Mouse (Mus musculus): ENCODE measurements around the gene Fzd7. TPM values are rescaled to one million over a fixed set of nuclear protein-coding genes. Genes with fewer than 3 reads are reported as not detected.

The Fzd7 gene
- total and polyA plus RNA-seq, 2 experiments from 2014 or later, result 1.9 to 13.9 TPM

- Histone ChIP-seq H3K27me3 (ENCODE audit: insufficient read depth, low read length) (peaks cover 5% of the 10 kb centered on the region; the same call in 1 of the 2 replicates), H3K4me1 (ENCODE audit: insufficient read depth) (peaks cover 14% of the 10 kb centered on the region), H3K9me3 (ENCODE audit: low read length) (no peaks in the 10 kb centered on the region), H3K4me3 (ENCODE audit: low read depth, low read length) (0 out of 2 replicates have a peak overlapping the region, but pooled peaks have one; percentile 49), H3K36me3 (ENCODE audit: insufficient read depth) (no peaks in the 10 kb centered on the region), H3K4me2 (ENCODE audit: low read depth) (peak overlapping the region; percentile 95), H3K9ac (no peak overlapping the region), H3K27ac (ENCODE audit: low read depth, low read length) (no peak overlapping the region)
- DNase-seq (no peak), ATAC-seq (no peak)
- 38% methylated on average over 4 of the region's 4 CpGs for WGBS
- no peak for TF ChIP-seq CTCF (IDR thresholded peaks at IDR 0.05; ENCODE audit: low read depth)
Observed at GRCm38 (mm10) chr1:59485803-59486202, 3.6 kb downstream of the Fzd7 start.

DNA sequence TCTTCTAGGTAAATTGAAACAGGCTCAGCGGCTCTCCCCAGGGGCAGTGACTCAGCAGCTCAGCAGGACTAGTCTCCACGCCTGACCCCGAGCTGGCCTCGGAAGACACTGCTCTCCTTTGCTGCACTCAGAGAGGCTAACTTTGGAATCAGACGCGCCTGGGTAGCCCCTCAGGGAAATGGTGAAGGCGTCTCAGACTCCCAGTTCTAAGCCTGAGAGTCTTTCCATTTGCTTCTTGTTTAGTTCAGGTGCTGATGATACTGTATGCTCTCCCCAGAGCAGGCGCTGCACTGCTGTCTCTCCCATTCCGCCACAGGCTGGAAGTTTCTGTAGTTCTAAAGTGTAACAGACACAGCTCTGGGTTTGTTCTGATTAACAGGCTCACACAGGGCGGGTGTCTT is 5.4 kb downstream of the Fzd7 start:
- no peak for TF ChIP-seq CTCF (IDR thresholded peaks at IDR 0.05; ENCODE audit: low read depth)
- no peaks in the 10 kb centered on the region; the same call in 1 of the 2 replicates for H3K27me3 ChIP-seq (ENCODE audit: insufficient read depth, low read length)

GRCm38 (mm10) chr1:59488481-59488880 is 6.3 kb downstream of the Fzd7 start:
- TF ChIP-seq CTCF (IDR thresholded peaks at IDR 0.05; ENCODE audit: low read depth), result no peak
- Histone ChIP-seq H3K4me2 (ENCODE audit: low read depth) (no peak overlapping the region), H3K4me1 (ENCODE audit: insufficient read depth) (peaks cover 10% of the 10 kb centered on the region), H3K36me3 (ENCODE audit: insufficient read depth) (no peaks in the 10 kb centered on the region), H3K27ac (ENCODE audit: low read depth, low read length) (no peak overlapping the region), H3K4me3 (ENCODE audit: low read depth, low read length) (no peak overlapping the region), H3K9ac (no peak overlapping the region), H3K27me3 (ENCODE audit: insufficient read depth, low read length) (no peaks in the 10 kb centered on the region; the same call in 1 of the 2 replicates), H3K9me3 (ENCODE audit: low read length) (no peaks in the 10 kb centered on the region)
- ATAC-seq, result no peak
- no peak for DNase-seq
- 46% methylated on average over 4 of the region's 4 CpGs for WGBS

More for the DNA sequence above, 5.4 kb downstream of the Fzd7 start:
- Histone ChIP-seq H3K4me3 (ENCODE audit: low read depth, low read length) (no peak overlapping the region), H3K9me3 (ENCODE audit: low read length) (no peaks in the 10 kb centered on the region), H3K4me1 (ENCODE audit: insufficient read depth) (peaks cover 14% of the 10 kb centered on the region), H3K9ac (no peak overlapping the region), H3K4me2 (ENCODE audit: low read depth) (0 out of 2 replicates have a peak overlapping the region, but pooled peaks have one; percentile 22), H3K27ac (ENCODE audit: low read depth, low read length) (no peak overlapping the region), H3K36me3 (ENCODE audit: insufficient read depth) (no peaks in the 10 kb centered on the region)
- ATAC-seq (no peak), DNase-seq (no peak)
- WGBS, result 11% methylated on average over 10 of the region's 10 CpGs

- DNase-seq, result no peak
- Histone ChIP-seq H3K27ac (ENCODE audit: low read depth, low read length) (no peak overlapping the region), H3K4me3 (ENCODE audit: low read depth, low read length) (no peak overlapping the region), H3K4me2 (ENCODE audit: low read depth) (no peak overlapping the region), H3K4me1 (ENCODE audit: insufficient read depth) (peaks cover 5% of the 10 kb centered on the region), H3K9me3 (ENCODE audit: low read length) (no peaks in the 10 kb centered on the region), H3K27me3 (ENCODE audit: insufficient read depth, low read length) (no peaks in the 10 kb centered on the region; the same call in 1 of the 2 replicates), H3K9ac (no peak overlapping the region), H3K36me3 (ENCODE audit: insufficient read depth) (no peaks in the 10 kb centered on the region)
- no peak for TF ChIP-seq CTCF (IDR thresholded peaks at IDR 0.05; ENCODE audit: low read depth)
- WGBS, result 58% methylated on average over 4 of the region's 4 CpGs
- peak; percentile 49 for ATAC-seq
Observed at GRCm38 (mm10) chr1:59488991-59489390, 6.8 kb downstream of the Fzd7 start.

DNA sequence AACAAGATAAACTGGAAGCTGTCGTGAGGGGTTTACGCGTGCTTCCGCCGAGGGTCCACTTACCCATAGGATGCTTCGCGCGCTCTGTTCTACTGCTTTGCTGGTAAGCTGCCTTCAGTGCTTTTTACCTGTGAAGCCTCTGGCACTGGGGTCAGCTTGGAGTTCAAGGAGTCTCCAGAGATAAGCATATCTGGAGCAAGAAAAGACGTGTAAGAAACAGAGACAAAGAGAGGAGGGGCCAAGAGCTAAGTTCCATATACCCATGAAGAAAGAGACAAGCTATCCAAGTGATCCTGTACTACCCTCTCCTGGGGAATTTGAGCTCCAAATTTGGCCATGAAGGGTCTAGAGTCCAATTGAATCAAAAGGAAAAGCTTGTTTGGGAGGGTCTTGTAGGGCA is 9.3 kb downstream of the Fzd7 start:
- WGBS, result 86% methylated on average over 9 of the region's 9 CpGs
- no peak overlapping the region for H3K9ac ChIP-seq
- no peak overlapping the region for H3K27ac ChIP-seq (ENCODE audit: low read depth, low read length)
- no peaks in the 10 kb centered on the region for H3K9me3 ChIP-seq (ENCODE audit: low read length)
- ATAC-seq, result no peak
- H3K4me3 ChIP-seq (ENCODE audit: low read depth, low read length), result no peak overlapping the region
- no peak for DNase-seq
- TF ChIP-seq CTCF (IDR thresholded peaks at IDR 0.05; ENCODE audit: low read depth), result no peak
- H3K4me2 ChIP-seq (ENCODE audit: low read depth), result no peak overlapping the region
- H3K36me3 ChIP-seq (ENCODE audit: insufficient read depth), result no peaks in the 10 kb centered on the region
- no peaks in the 10 kb centered on the region for H3K4me1 ChIP-seq (ENCODE audit: insufficient read depth)
- H3K27me3 ChIP-seq (ENCODE audit: insufficient read depth, low read length), result no peaks in the 10 kb centered on the region

DNA sequence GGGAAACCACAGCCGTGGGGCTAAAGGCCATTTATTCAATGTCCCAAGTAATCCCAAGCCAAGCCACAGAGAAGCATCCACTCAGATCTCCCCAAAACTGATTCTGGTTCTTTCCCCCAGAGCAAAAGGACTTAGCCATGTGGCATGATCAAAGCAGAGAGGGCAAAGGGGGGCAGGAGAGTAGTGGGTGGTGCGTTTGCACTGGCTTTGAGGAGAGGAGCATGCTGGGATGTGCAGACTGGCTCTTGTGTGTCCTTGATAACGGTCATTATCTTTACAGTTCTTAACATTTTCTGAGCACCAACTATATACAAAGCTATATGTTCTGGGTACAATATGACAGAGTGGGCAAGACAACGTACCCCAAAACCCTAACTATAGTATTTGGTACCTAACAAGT is 10.2 kb downstream of the Fzd7 start:
- no peak overlapping the region for H3K27ac ChIP-seq (ENCODE audit: low read depth, low read length)
- H3K9me3 ChIP-seq (ENCODE audit: low read length), result no peaks in the 10 kb centered on the region
- TF ChIP-seq CTCF (IDR thresholded peaks at IDR 0.05; ENCODE audit: low read depth), result no peak
- ATAC-seq (no peak), DNase-seq (no peak)
- no peak overlapping the region for H3K4me3 ChIP-seq (ENCODE audit: low read depth, low read length)
- WGBS, result 62% methylated on average over 4 of the region's 4 CpGs
- H3K36me3 ChIP-seq (ENCODE audit: insufficient read depth), result no peaks in the 10 kb centered on the region
- H3K27me3 ChIP-seq (ENCODE audit: insufficient read depth, low read length), result no peaks in the 10 kb centered on the region
- no peak overlapping the region for H3K9ac ChIP-seq
- H3K4me2 ChIP-seq (ENCODE audit: low read depth), result no peak overlapping the region
- no peaks in the 10 kb centered on the region for H3K4me1 ChIP-seq (ENCODE audit: insufficient read depth)

GRCm38 (mm10) chr1:59495970-59496369 is 13.7 kb downstream of the Fzd7 start:
- Histone ChIP-seq H3K4me1 (ENCODE audit: insufficient read depth) (no peaks in the 10 kb centered on the region), H3K4me3 (ENCODE audit: low read depth, low read length) (no peak overlapping the region), H3K27ac (ENCODE audit: low read depth, low read length) (no peak overlapping the region), H3K27me3 (ENCODE audit: insufficient read depth, low read length) (no peaks in the 10 kb centered on the region), H3K4me2 (ENCODE audit: low read depth) (no peak overlapping the region), H3K9ac (no peak overlapping the region), H3K36me3 (ENCODE audit: insufficient read depth) (no peaks in the 10 kb centered on the region), H3K9me3 (ENCODE audit: low read length) (no peaks in the 10 kb centered on the region)
- TF ChIP-seq CTCF (IDR thresholded peaks at IDR 0.05; ENCODE audit: low read depth), result no peak
- ATAC-seq (no peak), DNase-seq (no peak)
- 97% methylated on average over 5 of the region's 5 CpGs for WGBS

Measured in forebrain, postnatal 0 days (tissue).